Mouse (Mus musculus) embryonic facial prominence, embryonic 13.5 days (tissue): ENCODE measurements around the gene Ampd1. TPM values are rescaled to one million over a fixed set of nuclear protein-coding genes. Genes with fewer than 3 reads are reported as not detected.
"Not testable (repeated sequence)": the region's sequence is repeated elsewhere in the genome, so short reads cannot be mapped to it uniquely, and the experiment has no call there.

Experiments
- ATAC-seq: fragments of 200-750 bp; cut with Nextera tagmentation; 2 replicates; pipeline ENCODE4 v1.8.0; 2017; ENCODE audit warnings: low read depth; ENCODE audit not compliant: insufficient number of reproducible peaks, insufficient read depth, low FRiP score, low TSS enrichment
- H3K27ac ChIP-seq: fragments of 300-500 bp; sonication (generic); 2 replicates; pipeline ENCODE4 v1.5.1; 2015; ENCODE audit warnings: moderate library complexity, mild to moderate bottlenecking, inconsistent platforms
- H3K27me3 ChIP-seq: fragments of 300-500 bp; sonication (generic); 2 replicates; pipeline ENCODE4 v1.6.1; 2015; ENCODE audit warnings: mild to moderate bottlenecking, inconsistent platforms
- H3K36me3 ChIP-seq: fragments of 300-500 bp; sonication (generic); 2 replicates; pipeline ENCODE4 v1.6.1; 2015; ENCODE audit warnings: mild to moderate bottlenecking, inconsistent platforms
- H3K4me1 ChIP-seq: fragments of 300-500 bp; sonication (generic); 2 replicates; pipeline ENCODE4 v1.6.1; 2015; ENCODE audit warnings: inconsistent platforms
- H3K4me2 ChIP-seq: fragments of 300-500 bp; sonication (generic); 2 replicates; pipeline ENCODE4 v1.6.1; 2015; ENCODE audit warnings: moderate library complexity, mild to moderate bottlenecking, inconsistent platforms
- H3K4me3 ChIP-seq: fragments of 300-500 bp; sonication (generic); 2 replicates; pipeline ENCODE4 v1.5.1; 2015; ENCODE audit warnings: mild to moderate bottlenecking, inconsistent platforms
- H3K9ac ChIP-seq: fragments of 300-500 bp; sonication (generic); 2 replicates; pipeline ENCODE4 v1.6.1; 2015; ENCODE audit warnings: mild to moderate bottlenecking, inconsistent platforms
- H3K9me3 ChIP-seq: fragments of 300-500 bp; sonication (generic); 2 replicates; pipeline ENCODE4 v1.6.1; 2016; ENCODE audit warnings: inconsistent platforms
- WGBS: fragments of 180-500 bp; shearing (Covaris S2); methylation state at CpG from one replicate; pipeline ENCODE4 v1.1.7; 2015; ENCODE audit warnings: mixed read lengths; 5-methylcytosine and 5-hydroxymethylcytosine counted together
- polyA plus RNA-seq: library from polyadenylated mRNA; unstranded; fragments of >200 nt; fragmentation: Nextera tagmentation; extraction: Ambion mirVana; gene quantifications from 2 replicates; pipeline ENCODE4 v1.2.1, GENCODE M21; 2015

Ampd1 gene
- polyA plus RNA-seq, 1 experiment from 2014 or later: 0.28 TPM

GRCm38 (mm10) chr3:103139047-103139446, 65.2 kb downstream of the Ampd1 start:
- no peak for ATAC-seq
- peaks cover 20% of the 10 kb centered on the region for H3K36me3 ChIP-seq
- WGBS: 42% methylated on average over 8 of the region's 8 CpGs
- no peaks in the 10 kb centered on the region for H3K27me3 ChIP-seq
- H3K27ac ChIP-seq: peak overlapping the region; percentile 66
- no peaks in the 10 kb centered on the region for H3K9me3 ChIP-seq
- H3K4me1 ChIP-seq: peaks cover 11% of the 10 kb centered on the region
- H3K4me2 ChIP-seq: no peak overlapping the region
- 0 out of 2 replicates have a peak overlapping the region, but pooled peaks have one; percentile 17 for H3K9ac ChIP-seq
- H3K4me3 ChIP-seq: no peak overlapping the region

DNA sequence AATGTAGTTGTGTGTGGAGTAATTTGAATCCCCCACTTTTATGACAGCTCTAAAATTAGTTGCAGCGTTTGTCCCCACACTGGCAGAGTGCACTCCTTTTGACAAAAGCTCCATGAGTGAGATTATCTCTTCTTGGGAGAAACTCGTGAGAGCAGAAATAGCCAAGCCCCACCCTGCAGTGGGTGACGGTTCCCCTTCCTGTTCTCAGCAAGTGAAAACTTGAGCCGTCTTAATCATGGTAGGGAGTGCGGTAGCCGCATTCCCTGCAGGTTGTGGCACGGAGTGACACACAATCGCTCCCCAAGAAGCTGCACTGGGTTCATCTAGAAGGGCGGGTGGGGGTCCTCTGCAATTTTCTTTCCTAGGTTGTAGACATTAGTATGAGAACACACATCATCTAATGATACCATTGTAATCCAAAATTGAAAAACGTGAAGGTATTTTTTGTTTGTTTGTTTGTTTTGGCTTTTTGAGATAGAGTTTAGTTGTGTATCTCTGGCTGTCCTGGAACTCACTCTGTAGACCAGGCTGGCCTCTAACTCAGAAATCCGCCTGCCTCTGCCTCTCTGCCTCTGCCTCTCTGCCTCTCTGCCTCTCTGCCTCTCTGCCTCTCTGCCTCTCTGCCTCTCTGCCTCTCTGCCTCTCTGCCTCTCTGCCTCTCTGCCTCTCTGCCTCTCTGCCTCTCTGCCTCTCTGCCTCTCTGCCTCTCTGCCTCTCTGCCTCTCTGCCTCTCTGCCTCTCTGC, 66.5 kb downstream of the Ampd1 start:
- not testable (repeated sequence) for H3K9ac ChIP-seq, ATAC-seq, H3K9me3 ChIP-seq, H3K27me3 ChIP-seq, H3K4me3 ChIP-seq
- Histone ChIP-seq H3K36me3 (peaks cover 20% of the 10 kb centered on the region), H3K4me2 (peak overlapping the region; percentile 12; the same call in 1 of the 2 replicates), H3K4me1 (peaks cover 11% of the 10 kb centered on the region), H3K27ac (peak overlapping the region; percentile 66; the same call in 1 of the 2 replicates)
- 54% methylated on average over 11 of the region's 11 CpGs for WGBS

DNA sequence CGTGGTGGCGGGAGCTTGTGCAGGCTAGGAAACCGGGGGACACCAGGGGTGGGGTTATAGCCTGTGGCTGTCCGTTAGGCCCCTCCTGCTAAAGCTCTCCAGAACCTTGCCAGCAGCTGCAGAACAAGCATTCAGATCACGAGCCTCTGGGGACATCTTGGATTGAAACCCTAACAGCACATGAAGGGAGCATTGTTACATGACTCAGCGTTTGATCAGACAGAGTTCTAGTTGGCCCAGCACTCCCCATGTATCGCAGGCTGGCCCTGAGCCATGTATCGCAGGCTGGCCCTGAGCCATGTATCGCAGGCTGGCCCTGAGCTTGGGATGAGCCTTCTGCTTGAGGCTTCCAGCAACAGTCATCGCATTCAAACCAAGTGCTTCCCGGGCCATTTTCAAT, 67.5 kb downstream of the Ampd1 start:
- Histone ChIP-seq H3K4me1 (peaks cover 11% of the 10 kb centered on the region), H3K27me3 (no peaks in the 10 kb centered on the region), H3K9ac (no peak overlapping the region), H3K4me3 (no peak overlapping the region), H3K9me3 (no peaks in the 10 kb centered on the region), H3K36me3 (peaks cover 20% of the 10 kb centered on the region), H3K4me2 (no peak overlapping the region), H3K27ac (no peak overlapping the region)
- 86% methylated on average over 11 of the region's 11 CpGs for WGBS
- ATAC-seq: no peak

DNA sequence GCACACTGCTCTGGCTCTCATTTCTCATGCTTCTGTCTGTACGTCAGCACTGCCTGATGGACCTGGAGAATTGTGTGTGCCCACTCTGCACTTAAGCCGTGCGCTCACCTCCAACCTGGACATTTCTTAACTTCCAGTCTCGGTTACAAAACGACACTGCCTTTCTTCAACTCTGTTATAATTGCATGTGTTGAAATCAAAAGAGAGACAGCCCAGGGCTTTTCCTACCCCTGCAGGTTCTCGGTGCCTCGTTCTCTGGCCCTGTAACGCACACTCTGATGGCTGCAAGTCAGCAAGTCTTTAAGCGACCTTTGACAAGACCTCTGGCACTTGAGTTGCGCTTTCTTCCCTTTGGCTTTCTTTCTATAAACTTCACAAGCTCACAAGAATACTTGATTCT, 68.6 kb downstream of the Ampd1 start:
- Histone ChIP-seq H3K9ac (no peak overlapping the region), H3K9me3 (no peaks in the 10 kb centered on the region), H3K4me1 (peaks cover 11% of the 10 kb centered on the region), H3K27me3 (no peaks in the 10 kb centered on the region), H3K27ac (no peak overlapping the region), H3K4me3 (no peak overlapping the region), H3K4me2 (no peak overlapping the region), H3K36me3 (peaks cover 24% of the 10 kb centered on the region)
- WGBS: 79% methylated on average over 10 of the region's 10 CpGs
- ATAC-seq: no peak

DNA sequence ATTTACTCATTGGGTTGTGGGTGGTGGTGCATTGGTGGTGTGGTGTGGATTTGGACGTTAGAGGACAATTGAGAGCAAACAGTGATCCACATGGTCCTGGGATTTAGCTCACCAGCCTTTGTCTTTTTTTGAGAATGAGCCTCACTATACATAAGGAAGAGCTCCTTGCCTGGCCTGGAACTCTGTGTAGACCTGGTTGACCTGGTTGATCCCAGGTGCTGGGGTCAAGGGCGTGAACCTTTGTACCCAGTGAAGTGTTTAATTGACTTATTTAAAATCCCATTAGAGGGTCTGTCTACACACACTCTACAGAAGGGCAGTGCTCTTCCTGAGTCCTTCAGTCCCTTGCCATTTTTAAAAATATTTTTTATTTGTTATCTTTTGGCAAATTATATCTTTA, 71.5 kb downstream of the Ampd1 start:
- H3K36me3 ChIP-seq: peaks cover 32% of the 10 kb centered on the region
- H3K4me1 ChIP-seq: no peaks in the 10 kb centered on the region; the same call in 1 of the 2 replicates
- no peak overlapping the region for H3K4me2 ChIP-seq
- ATAC-seq: no peak
- 82% methylated on average over 2 of the region's 2 CpGs for WGBS
- no peaks in the 10 kb centered on the region for H3K27me3 ChIP-seq
- H3K4me3 ChIP-seq: no peak overlapping the region
- no peak overlapping the region for H3K27ac ChIP-seq
- H3K9me3 ChIP-seq: no peaks in the 10 kb centered on the region
- H3K9ac ChIP-seq: no peak overlapping the region

GRCm38 (mm10) chr3:103145791-103146190, 72.0 kb downstream of the Ampd1 start:
- Histone ChIP-seq H3K9me3 (no peaks in the 10 kb centered on the region), H3K4me1 (no peaks in the 10 kb centered on the region), H3K9ac (no peak overlapping the region), H3K4me2 (no peak overlapping the region), H3K27me3 (no peaks in the 10 kb centered on the region), H3K27ac (no peak overlapping the region), H3K36me3 (peaks cover 35% of the 10 kb centered on the region), H3K4me3 (no peak overlapping the region)
- no peak for ATAC-seq
- 77% methylated on average over 4 of the region's 4 CpGs for WGBS

GRCm38 (mm10) chr3:103146330-103147166, 72.7 kb downstream of the Ampd1 start:
- peaks cover 32% of the 10 kb centered on the region for H3K36me3 ChIP-seq
- no peaks in the 10 kb centered on the region for H3K27me3 ChIP-seq
- 56% methylated on average over 23 of the region's 23 CpGs for WGBS
- no peak overlapping the region; the same call in 1 of the 2 replicates for H3K27ac ChIP-seq
- no peak overlapping the region for H3K9ac ChIP-seq
- H3K4me3 ChIP-seq: no peak overlapping the region
- no peak overlapping the region for H3K4me2 ChIP-seq
- no peaks in the 10 kb centered on the region for H3K4me1 ChIP-seq
- 0 out of 2 replicates have a peak, but pooled peaks have one; percentile 26 for ATAC-seq
- no peaks in the 10 kb centered on the region for H3K9me3 ChIP-seq

DNA sequence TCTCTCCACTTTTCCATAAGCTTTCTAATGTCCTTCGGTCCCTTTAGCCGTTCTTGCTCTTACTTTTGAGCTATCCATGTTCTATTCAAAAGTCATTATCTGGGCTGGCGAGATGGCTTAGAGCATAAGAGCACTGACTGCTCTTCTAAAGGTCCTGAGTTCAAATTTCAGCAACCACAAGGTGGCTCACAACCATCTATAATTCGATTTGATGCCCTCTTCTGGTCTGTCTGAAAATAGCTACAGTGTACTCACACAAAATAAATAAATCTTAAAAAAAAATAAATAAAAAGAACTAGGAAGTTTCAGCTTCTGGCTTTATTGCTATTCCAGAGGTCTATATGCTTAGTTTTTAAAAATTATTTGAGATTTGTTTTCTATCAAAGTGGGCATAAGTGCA, 74.0 kb downstream of the Ampd1 start:
- no peak overlapping the region for H3K9ac ChIP-seq
- ATAC-seq: no peak
- H3K9me3 ChIP-seq: no peaks in the 10 kb centered on the region
- no peak overlapping the region for H3K27ac ChIP-seq
- H3K4me3 ChIP-seq: no peak overlapping the region
- H3K4me2 ChIP-seq: no peak overlapping the region
- no peaks in the 10 kb centered on the region for H3K27me3 ChIP-seq
- WGBS: 91% methylated on average over 4 of the region's 4 CpGs
- peaks cover 34% of the 10 kb centered on the region for H3K36me3 ChIP-seq
- no peaks in the 10 kb centered on the region for H3K4me1 ChIP-seq

- WGBS: 82% methylated on average over 10 of the region's 10 CpGs
- Histone ChIP-seq H3K4me3 (no peak overlapping the region), H3K27me3 (no peaks in the 10 kb centered on the region), H3K27ac (no peak overlapping the region), H3K9me3 (no peaks in the 10 kb centered on the region), H3K4me1 (no peaks in the 10 kb centered on the region), H3K9ac (no peak overlapping the region), H3K4me2 (no peak overlapping the region), H3K36me3 (peaks cover 45% of the 10 kb centered on the region)
- no peak for ATAC-seq
Measured at GRCm38 (mm10) chr3:103148941-103149340, 75.1 kb downstream of the Ampd1 start.
